Mouse (Mus musculus) cerebellum, adult 2 months (tissue): ENCODE results near the gene Sdc3.

Experiments used
- CTCF ChIP-seq: fragments of 200-500 bp; IDR thresholded peaks from 2 replicates; pipeline ENCODE4 v1.5.1; 2011; ENCODE audit warnings: low read depth, mild to moderate bottlenecking, control low read depth, low read length, moderate library complexity, borderline replicate concordance; ENCODE audit not compliant: insufficient read depth
- POLR2A ChIP-seq: fragments of 200-500 bp; IDR thresholded peaks from 2 replicates; pipeline ENCODE4 v1.6.1; 2011; ENCODE audit warnings: low read length, control low read depth, borderline replicate concordance; ENCODE audit not compliant: insufficient read depth

DNA sequence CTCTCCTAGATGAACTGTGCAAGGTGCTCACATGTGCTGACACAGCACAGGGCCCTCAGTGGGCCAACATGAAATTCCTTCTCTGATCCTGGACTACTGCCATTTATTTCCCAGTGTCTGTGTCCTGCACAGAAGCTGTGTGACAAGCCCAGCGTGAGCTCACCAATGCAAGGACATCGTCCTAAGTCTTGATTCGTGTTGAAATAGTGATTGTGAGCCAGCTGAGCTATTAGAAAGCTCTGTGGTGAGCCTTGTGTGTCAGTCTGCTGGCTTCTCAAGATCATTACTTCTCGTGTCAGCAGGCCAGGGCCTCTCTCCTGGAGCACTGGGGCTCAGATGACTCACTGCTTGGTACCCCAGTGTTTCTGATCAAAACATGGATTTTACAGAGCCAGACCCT lies 18.4 kb upstream of the Sdc3 start:
- TF ChIP-seq CTCF = no peak
- TF ChIP-seq POLR2A = no peak
